Mouse (Mus musculus): Measurements from ENCODE around the gene Hlcs.

DNA sequence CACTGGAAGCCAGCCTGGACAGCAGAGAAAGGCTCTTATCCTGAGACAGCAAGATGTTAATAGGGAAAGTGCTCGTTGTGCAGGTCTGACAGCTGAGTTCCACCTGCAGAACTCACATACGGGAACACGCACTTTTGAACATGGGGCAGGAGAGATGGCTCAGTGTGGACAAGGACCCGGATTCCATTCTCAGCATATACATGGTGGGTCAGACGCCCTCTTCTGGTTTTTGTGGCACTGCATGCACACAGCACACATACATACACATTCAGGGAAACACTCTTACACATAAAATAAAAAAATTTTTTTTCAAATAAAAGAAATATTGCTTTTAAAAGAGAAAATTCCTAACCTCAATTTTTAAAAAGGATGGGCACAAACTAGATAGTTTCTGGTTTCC is 11.7 kb downstream of the Hlcs start:
- TF ChIP-seq CTCF (IDR thresholded peaks at IDR 0.05; ENCODE audit: insufficient read depth, low read length) (no peak), POLR2A (IDR thresholded peaks at IDR 0.05; ENCODE audit: borderline replicate concordance, extremely low read depth, low read depth, low read length) (no peak)

Measured in lung, adult 2 months (tissue).